Mouse (Mus musculus): ENCODE measurements around the gene Huwe1. TPM values are rescaled to one million over a fixed set of nuclear protein-coding genes. Genes with fewer than 3 reads are reported as not detected.
A peak's percentile ranks its signal among the peaks of the same experiment; 100 is the strongest.

Huwe1 gene
- polyA plus RNA-seq (2017; shearing (Covaris generic)), result 10 to 100 TPM; 45.3 to 56.5 TPM

GRCm38 (mm10) chrX:151800701-151801511 lies at the start of gene Huwe1:
Gene Huwe1, plus strand, starts transcription at chrX:151800807.
- no peak for ATAC-seq

GRCm38 (mm10) chrX:151780348-151780747 lies 20.3 kb upstream of the Huwe1 start:
- peak; percentile 79 for ATAC-seq

- ATAC-seq, result peak; percentile 61
These were observed 17.7 kb upstream of the Huwe1 start for GRCm38 (mm10) chrX:151782939-151783338.

GRCm38 (mm10) chrX:151792766-151793165 lies 7.8 kb upstream of the Huwe1 start:
- ATAC-seq, result no peak

- ATAC-seq, result no peak
These were observed 2.6 kb upstream of the Huwe1 start for GRCm38 (mm10) chrX:151797970-151798369.

GRCm38 (mm10) chrX:151802328-151802955 lies 1.8 kb downstream of the Huwe1 start:
- no peak for ATAC-seq

- peak; percentile 83 for ATAC-seq
These were observed 2.6 kb downstream of the Huwe1 start for GRCm38 (mm10) chrX:151802956-151803776.

GRCm38 (mm10) chrX:151803777-151804101 lies 3.1 kb downstream of the Huwe1 start:
- peak; percentile 9 for ATAC-seq

- ATAC-seq, result no peak
These were observed 3.8 kb downstream of the Huwe1 start for GRCm38 (mm10) chrX:151804388-151804787.

GRCm38 (mm10) chrX:151811481-151811880 lies 10.9 kb downstream of the Huwe1 start:
- ATAC-seq, result no peak

GRCm38 (mm10) chrX:151813656-151814055 lies 13.0 kb downstream of the Huwe1 start:
- ATAC-seq, result no peak

- peak; percentile 87 for ATAC-seq
These were observed 17.1 kb downstream of the Huwe1 start for GRCm38 (mm10) chrX:151817712-151818111.

- no peak for ATAC-seq
These were observed 28.4 kb downstream of the Huwe1 start for GRCm38 (mm10) chrX:151828971-151829370.

- no peak for ATAC-seq
These were observed 30.7 kb downstream of the Huwe1 start for GRCm38 (mm10) chrX:151831260-151831659.

GRCm38 (mm10) chrX:151832982-151833381 lies 32.4 kb downstream of the Huwe1 start:
- ATAC-seq, result no peak

GRCm38 (mm10) chrX:151859436-151859835 lies 58.8 kb downstream of the Huwe1 start:
- no peak for ATAC-seq

GRCm38 (mm10) chrX:151910692-151911091 lies 110.1 kb downstream of the Huwe1 start:
- no peak for ATAC-seq

- no peak for ATAC-seq
These were observed 111.7 kb downstream of the Huwe1 start for GRCm38 (mm10) chrX:151912267-151912666.

- no peak for ATAC-seq
These were observed 128.8 kb downstream of the Huwe1 start for GRCm38 (mm10) chrX:151929390-151929789.

GRCm38 (mm10) chrX:151938852-151939251 lies 138.2 kb downstream of the Huwe1 start:
- ATAC-seq, result no peak

GRCm38 (mm10) chrX:151946986-151947385 lies 146.4 kb downstream of the Huwe1 start:
- no peak for ATAC-seq

- ATAC-seq, result no peak
These were observed 147.2 kb downstream of the Huwe1 start for GRCm38 (mm10) chrX:151947781-151948180.

GRCm38 (mm10) chrX:151950231-151950630 lies 149.6 kb downstream of the Huwe1 start:
- ATAC-seq, result no peak

Data from activated CD4-positive, CD25-positive, alpha-beta regulatory T cell, adult 4 months (primary cell).